Mouse (Mus musculus) thymus, adult 2 months (tissue): ENCODE results near the gene Mcm2.

ENCODE experiments used
- CTCF ChIP-seq: fragments of 200-500 bp; IDR thresholded peaks from 2 replicates; pipeline ENCODE4 v1.5.1; 2012; ENCODE audit warnings: mild to moderate bottlenecking, control low read depth, low read length, moderate library complexity, borderline replicate concordance; ENCODE audit not compliant: control insufficient read depth, poor library complexity, insufficient read depth; ENCODE audit errors: extremely low read depth
- POLR2A ChIP-seq: fragments of 200-500 bp; IDR thresholded peaks from 2 replicates; pipeline ENCODE4 v1.6.1; 2012; ENCODE audit warnings: mild to moderate bottlenecking, low read length, control low read depth, moderate library complexity; ENCODE audit not compliant: control insufficient read depth, poor library complexity, insufficient read depth; ENCODE audit errors: extremely low read depth

DNA sequence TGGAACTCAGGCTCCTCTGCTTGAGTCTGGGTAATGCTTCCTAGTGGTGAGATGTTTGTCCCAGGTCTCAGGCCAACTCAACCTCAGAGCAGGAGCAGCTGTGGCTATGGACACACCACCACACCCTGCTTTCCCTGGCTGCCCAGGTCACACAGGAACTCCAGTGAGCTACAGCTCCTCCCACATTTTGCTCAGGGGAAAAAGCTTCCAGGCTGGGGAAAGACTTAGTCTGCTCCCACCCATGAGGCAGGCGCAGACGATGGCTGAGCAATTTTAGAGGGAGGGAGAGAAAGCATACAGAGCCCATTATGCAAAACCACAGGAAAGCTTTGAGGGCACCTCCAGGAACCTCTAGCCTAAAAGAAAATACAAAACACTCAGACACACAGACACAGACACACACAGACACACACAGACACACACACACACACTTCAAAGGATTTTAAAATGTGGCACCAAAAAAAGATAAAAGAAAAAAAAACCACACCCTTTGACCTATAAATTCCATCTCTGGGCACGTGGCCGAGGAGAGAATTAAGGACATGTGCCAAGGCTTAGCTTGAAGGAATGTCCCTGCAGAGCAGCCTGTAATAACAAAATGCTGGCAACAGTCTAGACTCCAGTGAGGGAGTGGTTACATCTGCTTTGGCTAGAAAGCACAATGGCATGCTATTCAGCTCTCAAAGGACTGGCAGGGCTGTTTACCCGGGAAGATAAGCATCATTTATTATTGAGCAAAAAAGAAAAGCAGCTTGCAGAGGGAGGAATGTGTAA lies 26.1 kb upstream of the Mcm2 start:
- no peak for TF ChIP-seq POLR2A
- TF ChIP-seq CTCF = no peak
